Mouse (Mus musculus) ovary, postnatal 36 days (tissue): ENCODE data around the gene Ercc6l2.

Experiments used
- DNase-seq: peaks from one replicate; pipeline ENCODE4 v3.0.0; 2022; ENCODE audit warnings: low spot score, mixed read lengths

The Ercc6l2 gene

DNA sequence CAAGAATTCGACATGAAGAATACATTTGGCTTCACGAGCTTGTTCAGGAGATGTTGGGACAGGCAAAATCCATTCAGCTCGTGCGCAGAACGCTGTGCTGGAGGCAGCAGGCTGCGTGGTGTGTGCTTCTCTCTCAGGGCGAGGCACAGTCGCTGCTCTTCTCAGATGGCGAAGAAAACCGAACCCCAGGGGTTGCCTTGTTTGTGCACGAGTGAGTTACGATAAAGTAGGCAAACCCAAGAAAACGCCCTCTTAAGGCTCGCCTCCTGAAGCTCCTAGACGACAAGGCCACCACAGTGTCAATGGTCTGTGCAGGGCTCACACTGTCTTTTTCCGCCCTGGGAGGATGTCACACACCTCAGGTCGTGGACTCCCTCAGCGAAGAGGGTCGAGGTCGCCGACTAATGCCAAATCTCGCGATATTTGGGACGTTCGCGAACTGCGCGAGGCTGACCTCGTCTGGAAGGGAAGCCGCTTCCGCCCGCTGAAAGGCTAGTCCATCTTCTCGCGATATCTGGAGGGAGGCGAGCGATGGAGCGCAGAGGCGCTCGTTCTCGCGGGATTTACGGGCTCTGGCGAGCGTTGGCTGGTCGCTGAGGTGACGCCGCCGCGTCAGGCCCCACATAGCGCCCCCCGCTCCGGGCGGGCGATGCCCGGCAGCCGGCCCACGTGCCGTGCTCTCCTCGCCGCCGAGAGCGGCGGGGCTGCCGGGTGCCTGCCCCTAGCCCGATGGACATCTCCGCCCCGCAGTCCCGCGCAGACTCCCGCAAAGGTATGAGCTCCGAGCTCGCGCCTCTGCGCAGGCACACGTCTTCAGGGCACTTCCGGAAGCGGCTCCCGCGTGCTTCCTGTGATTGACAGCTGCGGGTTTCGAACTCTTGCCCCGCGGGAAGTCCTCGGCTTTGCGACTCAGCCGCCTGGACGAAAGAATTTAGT, at the start of gene Ercc6l2:
TSS of gene Ercc6l2 (plus strand) at position 495 of the 936 bp plus-strand sequence.
- DNase-seq: peak; percentile 99

DNA sequence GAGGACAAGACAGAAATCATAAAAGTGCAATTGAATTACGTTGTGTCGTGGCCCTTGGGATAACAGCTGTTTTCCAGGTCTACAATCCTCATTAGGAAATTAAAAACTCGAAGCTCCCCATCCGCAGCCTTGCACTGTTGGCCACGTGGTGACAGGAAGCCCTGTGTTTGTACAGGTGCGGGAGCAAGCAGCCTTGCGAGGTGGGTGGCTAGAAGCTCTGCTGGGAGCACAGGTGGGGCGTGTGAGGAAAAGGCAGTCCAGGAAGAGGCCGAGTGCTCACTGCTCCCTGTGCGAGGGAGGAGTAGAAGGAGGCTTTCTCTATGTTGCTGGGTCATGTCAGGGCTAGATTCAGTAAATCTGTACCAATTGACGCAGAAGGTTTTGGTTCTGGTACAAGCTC, 49.0 kb upstream of the Ercc6l2 start:
- DNase-seq: no peak

DNA sequence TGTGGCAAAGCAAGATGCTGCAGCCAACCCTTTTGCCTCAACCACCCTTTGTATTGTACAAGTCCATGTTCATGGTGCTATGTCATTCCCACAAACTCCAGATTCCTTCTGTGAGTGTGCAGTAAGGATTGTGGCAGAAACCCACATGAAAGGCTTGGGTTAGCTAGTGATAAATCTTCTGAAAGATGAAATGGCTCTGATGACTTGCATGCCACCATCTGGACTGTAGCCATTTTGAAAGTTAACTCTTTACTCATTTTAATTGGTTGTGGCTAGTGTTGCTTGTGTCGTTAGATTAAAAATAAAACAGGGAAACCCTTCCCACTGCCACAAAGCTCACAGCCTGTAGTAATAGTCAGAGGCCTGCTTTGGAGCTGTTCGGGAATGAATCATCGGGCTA, 44.0 kb upstream of the Ercc6l2 start:
- no peak for DNase-seq

DNA sequence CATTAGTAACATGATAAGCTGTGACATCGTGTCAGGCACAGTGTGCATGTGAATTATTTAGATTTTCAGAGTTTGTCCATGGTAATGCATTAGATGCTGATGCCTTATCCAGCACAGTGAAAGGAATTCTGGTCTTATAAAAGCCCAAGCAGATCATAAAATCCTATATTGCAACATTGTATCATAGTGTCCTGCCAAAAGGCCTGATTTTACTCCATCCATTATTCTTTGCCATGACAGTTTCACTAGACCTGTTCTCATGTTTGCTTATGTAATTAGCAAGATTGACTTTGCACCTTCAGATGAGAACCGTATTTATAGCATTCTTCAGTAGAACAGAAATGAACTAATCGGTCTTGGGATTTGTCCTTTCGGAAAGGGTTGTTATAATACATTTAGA, 36.1 kb upstream of the Ercc6l2 start:
- DNase-seq: no peak

DNA sequence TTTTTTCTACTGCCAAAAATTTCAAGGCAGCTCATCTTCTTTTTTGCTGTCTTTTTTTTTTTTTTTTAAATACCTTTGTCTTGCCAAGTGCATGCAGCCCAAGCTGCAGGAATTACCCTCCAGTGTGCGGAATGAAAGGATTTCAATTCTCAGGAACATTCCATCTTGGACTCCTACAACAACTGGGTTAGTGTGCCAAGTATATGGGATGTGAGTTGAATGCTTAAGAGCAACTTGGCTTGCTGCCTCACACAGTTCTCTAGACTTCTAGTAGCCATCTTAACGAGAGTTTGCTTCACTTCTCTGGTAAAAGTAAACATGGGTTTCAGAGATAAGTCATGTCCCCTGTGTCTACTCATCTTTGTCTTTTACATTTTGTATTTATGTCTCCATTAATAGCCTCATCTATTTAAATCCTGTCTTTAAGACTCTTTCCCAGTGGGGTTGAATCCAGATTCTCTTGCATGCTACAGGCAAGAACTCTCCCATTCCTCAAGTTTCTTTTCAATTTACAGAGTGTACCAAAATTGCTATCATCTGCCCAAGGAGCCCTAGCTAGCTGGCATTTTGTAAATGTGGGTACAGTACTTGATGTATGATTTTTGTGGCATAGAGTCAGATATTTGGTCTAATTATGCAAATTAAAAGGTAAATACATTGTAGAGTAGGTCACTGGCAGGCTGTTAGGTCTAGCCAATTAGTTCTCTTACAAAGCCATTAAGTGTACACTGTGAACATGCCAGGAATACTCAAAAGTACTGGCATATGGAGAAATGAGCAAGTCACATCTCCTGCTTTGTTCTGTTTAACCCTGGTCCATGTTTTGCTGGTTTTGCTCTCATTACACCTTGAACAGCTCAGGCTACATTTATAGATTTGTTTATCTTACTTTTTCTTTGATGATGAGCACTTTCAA, 35.4 kb upstream of the Ercc6l2 start:
- no peak for DNase-seq

DNA sequence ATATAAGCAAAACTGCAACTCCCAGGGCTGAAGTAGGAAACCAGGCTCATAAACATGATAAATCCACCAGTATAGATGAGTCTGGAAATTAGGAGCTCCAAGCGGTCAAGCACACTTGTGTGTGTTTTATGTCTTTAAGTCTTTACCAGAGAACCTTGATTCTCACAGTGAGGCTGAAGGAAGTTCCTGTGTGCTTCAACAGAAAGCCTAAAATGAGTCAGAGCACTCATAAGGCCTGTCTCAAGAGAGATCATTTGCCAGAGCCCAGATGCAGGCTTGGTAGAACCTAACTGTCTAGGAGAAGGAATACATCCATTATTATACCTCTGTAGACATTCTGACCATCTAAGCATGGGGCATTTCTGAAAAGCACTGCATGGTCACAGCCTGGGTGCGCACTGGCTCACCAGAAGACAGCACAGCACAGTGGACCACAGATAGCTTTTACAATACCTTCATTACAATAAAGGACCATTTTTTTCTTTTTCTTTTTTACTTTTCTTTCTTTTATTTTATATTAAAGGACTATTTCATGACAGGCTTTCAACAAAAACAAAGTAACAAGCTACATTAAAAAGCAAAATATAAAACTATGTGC, 22.7 kb upstream of the Ercc6l2 start:
- DNase-seq: no peak

DNA sequence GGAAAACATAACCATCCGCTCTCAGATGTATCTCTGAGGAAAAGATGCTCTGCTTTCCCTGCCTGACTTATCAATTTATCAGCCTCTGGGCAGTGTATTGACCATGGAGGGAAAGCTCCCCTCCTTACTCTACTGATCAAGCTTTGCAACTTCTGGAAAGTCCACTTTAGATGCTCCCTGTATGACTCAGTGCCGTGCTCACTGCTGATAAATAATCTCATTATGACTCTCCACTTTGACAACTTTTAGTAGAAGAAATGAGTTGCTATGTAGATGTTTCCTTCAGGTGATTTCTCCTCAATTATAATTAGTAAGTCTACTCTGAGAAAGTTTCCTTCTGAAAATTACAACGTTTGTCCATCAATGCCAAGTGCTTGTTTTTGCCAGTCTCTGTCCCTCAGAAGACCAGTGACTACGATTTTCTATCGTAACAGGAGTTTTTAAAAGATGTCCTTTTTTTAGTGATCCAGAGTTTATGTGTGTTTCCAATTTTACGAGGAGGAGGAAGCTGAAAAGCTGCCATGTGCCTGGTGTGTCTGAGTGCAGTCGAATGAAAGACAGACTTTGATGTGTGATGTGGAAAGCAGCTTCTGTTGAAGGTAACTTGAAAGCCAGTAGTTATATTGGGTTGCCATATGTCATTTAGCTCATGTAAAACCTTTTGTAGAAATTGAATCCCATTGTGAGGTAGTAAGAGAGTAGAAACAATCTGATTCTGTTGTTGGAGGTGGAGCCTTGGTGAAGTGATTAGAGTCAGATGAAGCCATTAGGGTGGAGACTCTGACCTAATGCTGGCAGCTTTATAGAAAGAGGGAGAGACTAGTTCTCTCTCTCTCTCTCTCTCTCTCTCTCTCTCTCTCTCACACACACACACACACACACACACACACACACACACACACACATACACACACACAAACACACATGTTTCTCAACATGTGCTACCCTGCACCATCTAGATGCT, 21.4 kb upstream of the Ercc6l2 start:
- no peak for DNase-seq

DNA sequence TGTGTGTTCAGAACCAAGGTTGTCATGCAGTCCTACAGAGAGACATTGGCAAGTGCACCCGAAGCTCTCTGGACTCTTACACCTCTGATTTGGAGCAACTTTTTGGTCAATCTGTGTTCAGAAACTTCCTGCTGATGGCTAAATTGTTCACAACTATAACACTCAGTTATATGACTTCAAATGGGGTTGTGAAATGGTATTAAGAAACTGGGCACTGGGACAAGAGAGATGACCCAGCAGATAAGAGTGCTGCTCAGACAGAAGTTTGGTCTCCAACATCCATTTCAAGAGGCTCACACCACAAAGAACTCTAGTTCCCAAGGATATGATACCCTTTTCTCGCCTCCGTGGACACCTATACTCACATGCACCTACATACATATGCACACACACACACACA, 16.4 kb upstream of the Ercc6l2 start:
- no peak for DNase-seq

DNA sequence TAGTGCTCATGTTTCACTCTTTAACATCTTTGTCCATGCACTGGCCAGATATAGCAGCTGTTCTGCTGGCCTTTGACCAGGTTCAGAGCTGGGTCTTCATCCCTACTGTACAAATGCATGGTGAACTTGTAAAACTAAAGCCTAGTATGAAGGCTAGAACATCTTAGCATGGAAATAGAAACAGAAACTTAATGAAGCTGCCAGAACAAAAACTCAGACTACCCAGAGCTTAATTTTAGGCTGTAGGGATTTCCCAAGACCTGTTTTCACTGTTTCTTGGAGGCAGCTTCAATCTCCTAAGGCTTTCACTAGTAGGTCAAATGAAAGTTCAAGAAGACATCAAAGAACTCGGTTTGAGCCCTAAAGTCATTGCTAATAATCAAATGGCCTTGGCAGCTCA, 15.1 kb upstream of the Ercc6l2 start:
- DNase-seq: no peak

DNA sequence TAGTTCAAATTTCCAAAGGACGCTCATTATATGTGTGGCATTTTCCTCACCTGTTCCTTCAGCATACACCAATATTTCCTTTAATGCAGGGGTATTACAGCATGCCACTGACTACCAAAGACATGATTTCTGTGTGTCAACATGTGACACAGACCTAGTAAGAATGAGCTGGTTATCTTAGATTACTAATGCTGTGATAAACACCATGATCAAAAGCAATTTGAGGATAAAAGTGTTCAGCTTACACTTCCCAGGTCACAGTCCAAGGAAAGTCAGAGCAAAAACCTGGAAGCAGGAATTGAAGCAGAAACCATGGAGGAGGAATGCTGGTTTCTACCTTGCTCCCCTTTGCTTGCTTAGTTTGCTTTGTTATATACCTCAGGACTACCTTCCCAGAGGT, 13.8 kb upstream of the Ercc6l2 start:
- no peak for DNase-seq

DNA sequence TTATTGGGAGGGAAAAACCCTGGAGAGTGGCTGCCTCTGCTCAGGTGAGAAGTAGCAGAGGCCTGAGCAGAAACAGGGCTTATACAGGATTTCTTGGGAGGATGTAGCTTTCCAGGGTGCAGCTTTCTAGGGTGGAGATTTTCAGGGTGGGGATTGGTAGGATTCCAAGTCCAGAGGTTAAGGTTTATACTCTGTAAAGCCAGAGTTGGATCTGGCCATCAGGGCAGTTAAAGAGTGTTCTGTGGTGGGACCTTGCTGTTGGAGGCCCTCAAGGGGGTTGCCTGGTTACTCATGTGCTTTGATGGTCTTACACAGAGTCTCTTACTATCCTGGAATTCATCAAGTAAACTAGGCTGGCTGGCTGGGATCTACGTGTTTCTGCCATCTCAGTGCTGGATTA, 7.8 kb upstream of the Ercc6l2 start:
- no peak for DNase-seq

DNA sequence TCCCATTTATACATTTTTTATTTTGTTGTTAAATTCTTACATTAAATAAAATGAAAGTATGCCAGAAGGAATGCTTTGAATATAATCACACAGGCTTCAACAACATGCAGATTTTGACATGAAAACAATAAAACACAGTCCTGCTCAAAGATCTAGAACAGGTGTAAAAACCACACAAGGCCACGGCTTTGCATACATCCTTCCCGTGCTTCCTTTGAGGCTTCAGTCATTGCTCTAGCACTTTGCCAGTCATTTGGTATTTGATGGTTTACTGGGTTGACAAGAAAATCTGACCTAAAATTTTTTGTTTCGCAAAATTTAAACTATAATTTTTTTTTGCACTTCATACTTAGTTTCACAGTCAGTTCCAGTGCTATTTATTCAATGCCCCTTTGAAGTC, 7.1 kb upstream of the Ercc6l2 start:
- no peak for DNase-seq

DNA sequence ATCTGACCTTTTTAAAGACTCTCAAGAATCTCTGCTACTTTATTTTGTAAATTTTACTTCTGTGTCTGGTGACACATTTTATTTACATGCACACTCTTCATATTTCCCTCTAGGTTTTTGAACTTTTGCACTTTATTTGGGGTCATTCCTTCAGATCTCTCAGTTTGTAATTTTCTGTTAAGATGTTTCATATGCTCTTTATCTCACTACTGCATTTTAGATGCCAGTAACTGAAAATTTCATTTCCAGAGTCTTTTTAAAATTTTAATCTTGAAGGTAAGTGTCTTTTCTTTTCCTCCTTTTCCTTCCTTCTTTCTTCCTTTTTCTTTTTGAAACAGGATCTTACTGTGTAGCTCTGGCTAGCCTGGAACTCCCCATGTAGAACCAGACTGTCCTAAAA, 3.6 kb upstream of the Ercc6l2 start:
- DNase-seq: no peak

DNA sequence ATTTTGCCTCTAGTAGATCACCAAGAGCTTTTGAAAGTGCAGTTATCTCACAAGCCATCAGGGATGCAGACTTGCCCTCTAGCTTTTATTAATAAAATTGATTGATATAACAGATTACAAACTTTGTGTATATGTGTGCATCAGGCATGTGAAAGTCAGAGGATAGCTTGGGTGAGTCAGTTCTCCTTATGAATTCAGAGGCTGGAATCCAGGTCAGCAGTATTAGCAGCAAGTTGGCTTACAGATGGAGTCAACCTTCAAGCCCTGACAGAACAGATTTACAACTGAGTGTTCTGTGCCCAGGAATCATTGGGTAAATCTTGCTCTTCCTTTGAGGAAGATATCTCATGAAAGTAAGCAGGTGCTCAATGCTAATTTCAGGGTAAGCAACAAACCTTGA, 891 bp downstream of the Ercc6l2 start:
- no peak for DNase-seq

DNA sequence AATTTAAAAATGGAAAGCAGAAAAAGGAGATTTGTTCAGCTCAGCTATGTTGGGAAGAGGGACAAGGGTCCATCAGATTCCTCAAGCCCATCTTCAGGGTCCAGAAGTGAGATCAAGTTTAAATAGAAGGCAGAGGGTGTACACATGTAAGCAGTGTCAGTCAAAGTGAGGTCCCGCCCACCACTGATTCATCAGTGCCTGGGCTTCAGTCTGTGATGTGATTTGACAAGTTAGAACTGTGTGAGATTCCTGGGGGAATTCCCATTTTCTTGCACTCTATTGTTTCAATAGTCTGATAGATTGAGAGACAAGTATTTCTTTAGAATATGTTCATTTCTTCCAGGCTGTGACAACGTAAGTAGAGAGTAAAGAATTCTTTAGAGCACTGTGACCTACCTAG, 30.7 kb downstream of the Ercc6l2 start:
- no peak for DNase-seq

DNA sequence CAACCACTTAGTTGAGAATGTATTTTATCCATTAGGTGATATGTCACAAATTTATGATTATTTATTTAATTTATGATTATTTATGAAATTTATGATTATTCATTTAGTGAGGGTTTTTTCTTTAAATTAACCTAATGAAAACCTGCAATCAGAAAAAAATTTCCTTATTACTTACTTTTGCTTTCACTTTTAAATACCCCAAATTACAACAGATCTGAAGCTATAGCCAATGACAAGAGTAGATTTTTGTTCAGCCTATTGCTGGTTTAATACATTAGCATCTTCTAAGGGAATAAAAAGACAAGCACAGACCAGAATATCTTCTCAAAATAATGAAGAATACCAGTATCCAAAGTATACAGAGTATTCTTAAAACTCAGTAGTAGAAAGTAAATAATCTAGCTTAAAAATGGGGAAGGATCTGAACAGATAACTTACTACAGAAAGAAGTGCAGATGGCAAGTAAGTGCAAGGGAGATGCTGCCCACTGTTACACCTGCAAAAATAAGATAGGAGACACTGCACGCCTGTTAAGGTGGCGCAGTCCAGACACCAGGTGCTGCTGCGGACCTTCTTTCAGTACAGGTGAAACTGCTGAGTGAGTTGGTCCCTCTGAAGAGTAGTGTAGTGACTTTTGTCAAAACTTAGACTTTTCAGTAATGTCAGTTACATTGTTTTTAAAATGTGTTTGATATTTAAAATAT, 35.4 kb downstream of the Ercc6l2 start:
- no peak for DNase-seq

DNA sequence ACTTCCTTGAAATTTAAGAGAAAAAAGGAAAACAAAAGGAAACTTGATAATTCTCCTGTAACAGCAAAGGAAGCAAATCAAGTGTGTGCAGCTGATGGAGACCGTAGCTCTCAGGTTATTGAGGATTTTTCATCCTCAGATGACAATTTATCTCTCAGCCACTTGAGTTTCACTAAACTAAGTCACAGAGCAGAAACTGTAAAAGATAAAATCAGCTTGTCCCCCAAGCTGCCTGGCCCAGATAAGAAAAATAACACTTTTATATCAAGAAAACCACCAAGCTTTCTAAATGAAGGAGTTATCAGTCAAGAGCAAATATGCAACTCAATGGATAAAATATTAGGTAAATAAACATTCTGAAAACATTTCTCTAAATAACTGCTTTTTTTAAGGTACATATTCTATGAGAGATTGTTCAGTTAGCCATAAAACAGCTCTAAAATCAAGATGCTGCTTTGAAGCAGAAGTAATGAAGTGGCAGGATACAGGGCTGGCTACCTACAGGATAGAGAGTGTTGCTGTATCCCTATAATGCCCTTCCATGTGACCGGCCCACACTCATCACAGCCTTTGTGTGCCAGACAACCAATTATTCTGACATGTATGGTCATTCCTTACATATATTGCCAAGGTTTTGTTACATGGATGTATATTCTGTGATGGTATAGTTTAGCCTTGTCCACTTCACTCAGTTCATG, 57.7 kb downstream of the Ercc6l2 start:
- DNase-seq: no peak

DNA sequence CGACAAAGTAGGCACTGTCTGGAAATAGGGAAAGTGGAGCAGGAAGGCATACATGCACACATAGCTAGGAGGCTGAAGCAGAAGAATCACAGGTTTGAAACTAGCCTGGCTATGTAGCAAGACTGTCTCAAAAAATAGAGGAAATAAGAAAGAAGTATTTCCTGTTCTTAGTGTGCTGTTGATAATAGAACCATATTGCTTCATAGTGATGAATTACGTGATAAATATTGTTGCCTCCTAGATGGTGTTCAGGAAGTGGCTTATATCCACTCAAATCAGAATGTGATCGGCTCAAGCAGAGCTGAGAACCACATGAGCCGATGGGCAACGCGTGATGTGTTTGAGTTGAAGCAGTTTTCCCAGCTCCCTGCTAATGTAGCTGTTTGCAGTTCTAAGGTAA, 62.1 kb downstream of the Ercc6l2 start:
- no peak for DNase-seq

DNA sequence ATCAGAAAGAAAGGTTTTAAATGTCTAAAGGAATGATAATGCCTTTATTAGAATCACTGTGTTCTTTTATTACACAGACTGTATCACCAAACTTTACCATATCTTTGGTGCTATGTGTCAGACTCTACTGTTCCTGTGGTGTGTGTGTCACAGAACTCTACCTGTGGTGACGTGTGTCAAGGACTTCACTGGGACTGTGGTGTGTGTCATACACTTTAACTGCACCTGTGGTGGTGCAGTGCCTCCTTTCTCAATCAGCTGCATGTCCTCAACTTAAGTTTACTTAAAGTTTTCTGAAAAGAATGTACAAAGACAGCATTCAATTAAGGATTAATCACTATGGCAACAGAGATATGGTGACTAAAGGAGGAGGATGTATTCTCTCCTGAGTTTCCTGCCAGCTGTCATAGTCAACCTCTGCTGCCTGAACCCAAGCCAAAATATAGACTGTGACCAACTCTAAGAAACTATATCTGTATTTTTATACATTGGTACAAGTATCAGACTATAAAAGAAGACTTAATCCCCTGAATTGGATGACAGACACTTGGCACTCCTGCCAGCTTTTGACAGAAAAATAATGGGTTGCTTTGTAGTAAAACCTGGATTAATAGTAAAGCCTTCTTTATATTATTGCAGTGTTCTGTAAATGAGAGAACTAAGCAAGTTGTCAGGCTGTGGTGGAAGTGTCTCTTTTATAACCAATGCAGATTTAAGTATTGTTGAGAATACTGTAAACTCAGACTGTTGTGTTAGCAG, 64.2 kb downstream of the Ercc6l2 start:
- no peak for DNase-seq

DNA sequence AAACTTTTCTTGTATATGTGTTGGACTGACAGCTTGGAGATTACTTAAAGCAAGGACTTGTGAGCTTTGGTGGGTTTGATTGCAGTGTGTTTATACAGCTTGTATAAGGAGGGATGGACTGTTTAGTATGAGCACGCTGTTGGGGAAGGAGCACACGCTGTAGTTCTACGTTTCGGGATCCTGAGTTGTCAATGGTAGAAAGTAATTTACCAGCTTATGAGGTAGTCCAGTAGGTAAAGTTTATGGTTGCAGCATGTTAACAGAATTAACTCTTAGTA, 64.8 kb downstream of the Ercc6l2 start:
- DNase-seq: no peak
